Mouse (Mus musculus): Measurements from ENCODE around the gene Iqcm.
"Not testable (repeated sequence)": the region's sequence is repeated elsewhere in the genome, so short reads cannot be mapped to it uniquely, and the experiment has no call there.

Gene Iqcm

GRCm38 (mm10) chr8:75448394-75448793, at the start of gene Iqcm:
TSS of gene Iqcm (plus strand) at chr8:75448694.
- DNase-seq (ENCODE audit: extremely low read depth, low read depth, low spot score), result no peak

- DNase-seq (ENCODE audit: extremely low read depth, low read depth, low spot score), result no peak
These were observed 42.0 kb upstream of the Iqcm start, which contains the start of gene Gm10358 for GRCm38 (mm10) chr8:75406489-75406888. TSS of gene Gm10358 (minus strand) at chr8:75406589.

GRCm38 (mm10) chr8:75415696-75416095, 32.8 kb upstream of the Iqcm start:
- not testable (repeated sequence) for DNase-seq (ENCODE audit: extremely low read depth, low read depth, low spot score)

DNA sequence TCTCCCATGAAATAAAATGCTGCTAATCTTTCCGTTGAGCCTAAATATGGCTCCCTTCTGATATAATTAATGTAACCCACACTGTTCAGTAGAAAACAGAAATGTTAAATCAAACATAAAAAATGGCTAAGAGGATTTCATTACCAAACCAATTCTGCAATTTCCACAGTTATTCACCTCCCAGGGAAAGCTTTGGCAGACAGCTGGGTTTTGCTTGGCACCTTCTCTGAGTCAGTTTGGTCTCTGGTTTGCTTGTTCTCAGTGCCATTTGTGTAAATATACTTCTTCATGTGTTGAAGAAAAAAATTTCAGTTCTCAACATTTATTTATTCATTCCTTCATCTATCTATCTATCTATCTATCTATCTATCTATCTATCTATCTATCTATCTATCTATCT, 28.3 kb downstream of the Iqcm start:
- DNase-seq (ENCODE audit: extremely low read depth, low read depth, low spot score), result no peak

GRCm38 (mm10) chr8:75489035-75489678, 40.7 kb downstream of the Iqcm start:
- DNase-seq (ENCODE audit: extremely low read depth, low read depth, low spot score), result no peak

GRCm38 (mm10) chr8:75509299-75509698, 60.8 kb downstream of the Iqcm start:
- no peak for DNase-seq (ENCODE audit: extremely low read depth, low read depth, low spot score)

GRCm38 (mm10) chr8:75513786-75514185, 65.3 kb downstream of the Iqcm start:
- DNase-seq (ENCODE audit: extremely low read depth, low read depth, low spot score), result no peak

DNA sequence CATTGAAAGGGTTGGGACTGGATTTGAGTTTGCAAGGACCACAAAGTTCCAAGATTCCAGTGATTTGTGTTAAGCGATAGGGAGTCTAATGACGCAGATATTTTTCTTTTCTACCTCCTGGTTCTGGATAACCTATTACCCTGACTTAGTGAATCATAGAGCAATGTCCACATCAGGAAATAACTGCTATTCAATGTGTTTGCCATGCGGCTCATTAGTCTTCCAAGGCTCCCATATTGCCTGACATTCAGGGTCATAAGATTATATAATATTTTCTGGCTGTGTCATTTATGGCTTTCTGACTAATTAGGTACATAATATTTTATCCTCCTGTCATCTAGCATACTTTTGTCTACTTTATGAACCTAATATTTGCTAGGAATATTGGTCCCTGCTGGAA, 100.8 kb downstream of the Iqcm start:
- no peak for DNase-seq (ENCODE audit: extremely low read depth, low read depth, low spot score)

GRCm38 (mm10) chr8:75596281-75596680, 147.8 kb downstream of the Iqcm start:
- no peak for DNase-seq (ENCODE audit: extremely low read depth, low read depth, low spot score)

DNA sequence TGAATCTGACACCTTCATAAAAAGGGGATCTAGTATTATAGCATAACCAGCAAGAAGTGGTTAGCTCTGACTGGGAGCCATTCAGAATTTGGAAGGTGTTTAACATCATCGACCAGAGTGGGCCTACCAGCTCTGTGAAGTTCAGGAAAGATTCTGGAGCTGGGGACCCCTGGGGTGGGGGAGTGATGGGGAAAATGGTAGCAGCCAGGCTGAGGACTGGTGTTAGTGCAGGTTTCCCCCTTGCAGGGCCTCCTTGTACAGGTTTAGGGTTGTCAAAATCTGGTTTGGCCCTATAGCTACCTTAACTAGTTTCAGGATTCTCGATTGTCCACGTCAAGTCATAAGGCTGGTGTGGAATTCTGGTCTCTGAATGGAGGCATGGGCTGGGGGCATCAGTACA, 194.5 kb downstream of the Iqcm start:
- DNase-seq (ENCODE audit: extremely low read depth, low read depth, low spot score), result no peak

- no peak for DNase-seq (ENCODE audit: extremely low read depth, low read depth, low spot score)
These were observed 210.8 kb downstream of the Iqcm start for GRCm38 (mm10) chr8:75659287-75659686.

DNA sequence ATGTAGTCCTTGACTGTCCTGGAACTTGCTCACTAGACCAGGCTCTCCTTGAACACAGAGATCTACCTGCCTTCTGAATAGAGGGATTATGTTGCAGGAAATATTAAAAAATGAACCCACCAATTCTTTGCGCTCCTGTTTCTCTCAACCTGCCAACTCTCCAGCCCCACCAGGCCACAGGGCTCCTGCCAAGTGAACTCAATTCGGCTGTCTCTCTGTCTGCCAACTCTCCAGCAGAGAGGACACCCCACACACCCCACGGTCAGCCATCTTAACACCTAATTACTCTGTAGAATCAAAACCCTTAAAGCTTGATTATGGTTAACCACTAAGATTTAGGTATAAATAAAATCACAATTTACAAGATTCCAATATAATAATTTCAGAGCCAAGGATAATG, 298.1 kb downstream of the Iqcm start:
- DNase-seq (ENCODE audit: extremely low read depth, low read depth, low spot score), result no peak

DNA sequence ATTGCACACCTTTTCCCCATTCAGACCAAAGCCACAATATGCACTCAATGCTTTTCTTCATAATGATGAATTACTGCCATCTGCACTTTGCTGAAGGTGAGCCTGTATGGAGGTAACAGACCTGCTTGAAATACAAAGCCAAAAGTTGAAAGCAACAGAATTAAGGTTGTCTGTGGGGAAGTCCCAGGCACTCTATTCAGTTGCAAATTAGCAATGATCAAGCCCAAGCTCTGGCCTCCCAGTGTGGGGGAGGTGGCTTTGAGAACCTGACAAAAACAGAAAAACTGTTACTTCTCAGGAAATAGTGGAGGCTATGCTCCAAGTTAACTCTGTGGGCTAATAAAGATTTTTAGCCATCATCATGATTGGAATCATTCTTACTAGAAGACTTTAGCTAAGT, 307.1 kb downstream of the Iqcm start:
- no peak for DNase-seq (ENCODE audit: extremely low read depth, low read depth, low spot score)

- no peak for DNase-seq (ENCODE audit: extremely low read depth, low read depth, low spot score)
These were observed 380.1 kb downstream of the Iqcm start for GRCm38 (mm10) chr8:75828468-75829132.

GRCm38 (mm10) chr8:75835245-75835644, 386.8 kb downstream of the Iqcm start:
- DNase-seq (ENCODE audit: extremely low read depth, low read depth, low spot score), result no peak

DNA sequence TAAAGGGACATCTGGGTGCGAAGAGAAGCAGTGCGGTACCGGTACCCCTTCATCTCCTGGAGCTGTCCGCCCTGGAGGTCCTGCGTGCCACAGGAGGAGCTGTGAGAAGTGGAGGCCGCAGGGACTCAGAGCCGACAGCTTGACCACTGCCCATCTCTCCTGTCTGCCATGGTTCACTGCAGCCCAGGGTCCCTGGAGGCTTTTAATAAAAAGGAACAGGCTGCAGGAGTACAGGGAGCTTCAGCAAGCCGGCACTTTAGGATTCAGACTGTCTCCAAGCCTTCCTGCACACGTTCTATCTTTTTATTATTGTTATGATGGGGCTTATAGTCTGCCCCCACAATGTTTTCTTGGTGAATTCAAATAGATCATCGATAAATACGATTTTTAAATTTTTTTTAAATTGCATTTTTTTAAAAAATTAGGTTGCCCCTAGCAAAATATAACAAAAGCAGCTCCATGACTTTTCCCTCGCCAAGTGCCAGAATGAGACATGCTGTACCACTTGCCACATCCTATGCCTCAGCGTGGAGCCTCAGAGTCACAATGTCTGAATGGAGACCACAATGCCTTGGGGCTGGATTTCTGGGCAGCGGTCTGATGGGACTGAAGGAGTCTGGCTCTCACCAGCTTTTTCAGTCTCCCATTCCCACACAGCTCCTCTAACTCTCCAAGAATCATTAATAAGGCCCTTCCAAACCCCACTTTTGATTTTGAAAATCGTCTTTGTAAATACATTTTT, 469.3 kb downstream of the Iqcm start:
- no peak for DNase-seq (ENCODE audit: extremely low read depth, low read depth, low spot score)

DNA sequence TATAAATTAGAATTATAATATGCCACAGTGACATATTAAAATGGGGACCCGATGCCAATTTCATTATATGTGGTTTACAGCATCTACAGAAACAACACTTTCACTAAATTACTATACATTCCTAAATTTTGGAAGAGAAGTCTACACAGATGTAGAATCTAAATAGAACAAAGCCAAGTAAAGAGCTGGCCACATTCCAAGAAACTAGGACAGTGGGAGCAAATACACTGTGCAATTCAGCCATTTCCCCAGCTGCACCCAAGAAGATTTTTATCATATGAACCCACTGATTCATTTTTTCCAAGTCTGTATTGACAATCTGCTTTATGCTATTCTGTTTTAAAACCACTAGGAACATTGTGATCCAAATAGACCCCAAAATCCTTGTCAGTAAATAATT, 500.7 kb downstream of the Iqcm start:
- no peak for DNase-seq (ENCODE audit: extremely low read depth, low read depth, low spot score)

DNA sequence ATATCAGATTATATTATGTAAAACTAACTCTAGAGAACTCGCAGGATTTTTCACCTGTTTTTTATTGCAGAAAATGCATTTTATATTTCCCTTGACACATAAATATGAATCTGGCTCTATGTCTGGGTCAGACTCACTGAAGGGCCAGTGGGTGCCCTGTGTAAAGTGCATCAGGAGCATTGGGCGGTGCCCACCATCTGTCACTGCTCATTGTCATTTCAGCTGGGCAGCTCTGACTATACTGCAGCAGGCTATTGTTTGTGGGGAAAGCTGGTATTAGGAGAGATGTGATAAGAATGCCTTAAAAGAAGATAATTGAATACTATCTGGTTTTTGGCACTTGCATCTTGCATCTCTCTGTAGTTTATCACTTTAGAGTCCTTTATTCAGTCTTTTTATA, 507.5 kb downstream of the Iqcm start:
- DNase-seq (ENCODE audit: extremely low read depth, low read depth, low spot score), result no peak

DNA sequence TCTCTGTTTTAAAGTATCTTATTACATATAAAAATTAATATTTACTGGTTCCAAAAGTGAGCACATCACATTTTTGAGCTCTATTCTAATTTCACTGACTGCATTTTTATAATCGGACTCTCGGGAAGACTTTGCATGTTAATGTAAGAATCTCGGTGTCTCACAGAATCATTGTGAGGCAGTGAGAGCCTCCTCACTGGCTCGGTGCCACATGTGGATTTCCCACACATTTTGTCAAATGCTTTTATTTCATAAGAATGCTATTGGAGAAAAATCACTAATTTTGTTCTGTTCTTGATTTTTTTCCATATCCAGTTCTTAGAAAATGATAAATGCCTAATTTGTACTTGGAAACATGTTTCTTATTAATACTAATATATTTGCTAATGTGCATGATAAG, 570.0 kb downstream of the Iqcm start:
- no peak for DNase-seq (ENCODE audit: extremely low read depth, low read depth, low spot score)

Measured in fat pad, adult 2 months (tissue).